Comparison of ENCODE assay signal across 8 mouse cellular contexts in the genomic region with DNA sequence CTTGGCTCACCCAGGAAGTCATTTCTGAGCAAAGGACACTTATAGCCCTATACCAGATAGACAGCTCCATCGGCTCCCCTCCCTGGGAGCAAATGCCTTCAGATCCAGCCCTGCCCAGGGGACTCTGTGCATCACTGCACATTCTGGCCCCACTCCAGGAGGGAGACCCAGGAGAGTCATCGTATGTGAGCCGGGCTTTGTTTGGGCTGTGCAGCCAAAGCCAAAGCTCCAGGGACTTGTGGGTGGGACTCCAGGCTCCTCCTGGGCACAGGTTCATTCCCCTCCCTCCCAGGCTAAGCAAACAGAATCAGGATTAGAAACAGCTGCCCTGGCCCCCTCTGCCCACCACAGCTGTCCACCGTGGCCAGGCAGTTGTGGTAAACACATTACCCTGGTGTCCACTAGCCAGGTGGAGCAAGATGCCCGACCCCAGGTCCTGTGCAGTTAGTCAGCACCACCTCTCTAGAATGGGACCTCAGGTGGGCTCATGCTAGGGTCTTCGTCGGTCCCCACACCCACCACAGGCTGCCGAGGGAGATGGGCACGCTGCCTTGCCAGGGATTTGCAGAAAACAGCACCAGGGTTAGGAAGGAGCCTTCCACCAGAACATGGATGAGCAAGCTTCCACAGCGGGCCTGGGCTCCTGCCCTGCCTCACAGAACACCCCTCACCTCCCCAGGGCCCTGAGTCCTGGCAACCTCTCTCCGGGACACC. TPM values are rescaled to one million over a fixed set of nuclear protein-coding genes. Genes with fewer than 3 reads are reported as not detected.
DNase-seq lines count a peak whose midpoint lies in the region; ATAC-seq and TF ChIP-seq lines count a peak whose summit lies in the region.

No protein-coding gene starts in this region.

- peaks cover 47% of the 10 kb centered on the region for H3K27me3 ChIP-seq in kidney, embryonic 15.5 days
- H3K27me3 ChIP-seq in forebrain, embryonic 15.5 days = no peaks in the 10 kb centered on the region
- H3K27me3 ChIP-seq in intestine, embryonic 16.5 days (replicated peaks; ENCODE audit: control insufficient read depth, insufficient read depth, low read length) = peaks cover 28% of the 10 kb centered on the region

- 44% methylated on average over 11 of the region's 11 CpGs for WGBS in kidney, embryonic 15.5 days
- 33% methylated on average over 11 of the region's 11 CpGs for WGBS in forebrain, embryonic 15.5 days
- 37% methylated on average over 11 of the region's 11 CpGs for WGBS in intestine, embryonic 16.5 days
- WGBS in olfactory bulb, adult 2 months = 9% methylated on average over 11 of the region's 11 CpGs

- no peaks in the 10 kb centered on the region for H3K36me3 ChIP-seq in kidney, embryonic 15.5 days
- no peaks in the 10 kb centered on the region for H3K36me3 ChIP-seq in forebrain, embryonic 15.5 days
- H3K36me3 ChIP-seq in intestine, embryonic 16.5 days (ENCODE audit: control insufficient read depth, insufficient read depth, low read length) = no peaks in the 10 kb centered on the region

- TF ChIP-seq POLR2A in olfactory bulb, adult 2 months (IDR thresholded peaks at IDR 0.05; ENCODE audit: insufficient read depth, low read depth, low read length) = no peak

- DNase-seq in kidney, adult 9 months = no peak
- peak; percentile 78 for DNase-seq in brain, adult 2 months (ENCODE audit: low read depth, low spot score)
- DNase-seq in thymus, postnatal 10 days (ENCODE audit: low spot score in 2 of 2) = no peak
- DNase-seq in adrenal gland, postnatal 25 days = no peak

- H3K4me3 ChIP-seq in kidney, embryonic 15.5 days (replicated peaks) = peak overlapping the region; percentile 60
- peak overlapping the region; percentile 59 for H3K4me3 ChIP-seq in forebrain, embryonic 15.5 days
- H3K4me3 ChIP-seq in intestine, embryonic 16.5 days (ENCODE audit: low read length) = peak overlapping the region; percentile 62
- peak overlapping the region; percentile 63 for H3K4me3 ChIP-seq in olfactory bulb, adult 2 months (ENCODE audit: insufficient read depth, low read depth, low read length)

- no peak overlapping the region for H3K9ac ChIP-seq in kidney, embryonic 15.5 days
- peak overlapping the region; percentile 74 for H3K9ac ChIP-seq in forebrain, embryonic 15.5 days (replicated peaks)
- H3K9ac ChIP-seq in intestine, embryonic 16.5 days (ENCODE audit: low read depth, low read length) = peak overlapping the region; percentile 64

- no peak for TF ChIP-seq CTCF in olfactory bulb, adult 2 months (IDR thresholded peaks at IDR 0.05; ENCODE audit: insufficient read depth, low read depth, low read length)

- peak overlapping the region; percentile 99 for H3K4me2 ChIP-seq in kidney, embryonic 15.5 days
- peak overlapping the region; percentile 92 for H3K4me2 ChIP-seq in forebrain, embryonic 15.5 days (replicated peaks)
- peak overlapping the region; percentile 96 for H3K4me2 ChIP-seq in intestine, embryonic 16.5 days (ENCODE audit: low read depth, low read length)

- peaks cover 49% of the 10 kb centered on the region for H3K4me1 ChIP-seq in kidney, embryonic 15.5 days
- H3K4me1 ChIP-seq in forebrain, embryonic 15.5 days = peaks cover 53% of the 10 kb centered on the region
- H3K4me1 ChIP-seq in intestine, embryonic 16.5 days (ENCODE audit: control insufficient read depth, insufficient read depth, low read length) = peaks cover 35% of the 10 kb centered on the region
- peaks cover 58% of the 10 kb centered on the region for H3K4me1 ChIP-seq in olfactory bulb, adult 2 months (ENCODE audit: control insufficient read depth, insufficient read depth, low read length)

- H3K9me3 ChIP-seq in kidney, embryonic 15.5 days (replicated peaks) = no peaks in the 10 kb centered on the region
- H3K9me3 ChIP-seq in forebrain, embryonic 15.5 days = no peaks in the 10 kb centered on the region
- no peaks in the 10 kb centered on the region for H3K9me3 ChIP-seq in intestine, embryonic 16.5 days (ENCODE audit: control insufficient read depth, low read length)

- 0 out of 2 replicates have a peak, but pooled peaks have one; percentile 23 for ATAC-seq in kidney, embryonic 15.5 days (replicated peaks; ENCODE audit: low FRiP score)
- ATAC-seq in forebrain, embryonic 15.5 days (replicated peaks) = peak; percentile 23
- no peak for ATAC-seq in intestine, embryonic 16.5 days

- peak overlapping the region; percentile 63 for H3K27ac ChIP-seq in kidney, embryonic 15.5 days
- peak overlapping the region; percentile 83 for H3K27ac ChIP-seq in forebrain, embryonic 15.5 days (replicated peaks)
- H3K27ac ChIP-seq in intestine, embryonic 16.5 days (ENCODE audit: low read length) = 0 out of 2 replicates have a peak overlapping the region, but pooled peaks have one; percentile 1
- peak overlapping the region; percentile 95 for H3K27ac ChIP-seq in olfactory bulb, adult 2 months (ENCODE audit: insufficient read depth, low read depth, low read length)

RNA-seq across cellular contexts. Expression of a gene that starts 1.0 kb away (rescaled TPM):
- polyA plus RNA-seq in kidney, embryonic 15.5 days (2015; fragmentation: Nextera tagmentation; extraction: Ambion mirVana) = 2.4 and 3.2 TPM in 2 replicates
- 21.9 and 22.5 TPM in 2 replicates for polyA plus RNA-seq in forebrain, embryonic 15.5 days (2015; fragmentation: Nextera tagmentation; extraction: Ambion mirVana)
- 1.7 and 2.3 TPM in 2 replicates for polyA plus RNA-seq in intestine, embryonic 16.5 days (2015; fragmentation: Nextera tagmentation; extraction: Ambion mirVana)
- polyA plus RNA-seq in olfactory bulb, adult 2 months (2012; ENCODE audit: insufficient read depth, insufficient read length, low replicate concordance, missing spikeins) = not detected in 2 replicates
- total RNA-seq in adrenal gland, postnatal 25 days (2021) = 11.8 and 15.5 TPM in 2 replicates

RNA-seq across cellular contexts. Expression of a gene that starts 40.6 kb away (rescaled TPM):
- polyA plus RNA-seq in kidney, embryonic 15.5 days (2015; fragmentation: Nextera tagmentation; extraction: Ambion mirVana) = 23.7 and 27.7 TPM in 2 replicates
- polyA plus RNA-seq in forebrain, embryonic 15.5 days (2015; fragmentation: Nextera tagmentation; extraction: Ambion mirVana) = 34.6 and 35.0 TPM in 2 replicates
- polyA plus RNA-seq in intestine, embryonic 16.5 days (2015; fragmentation: Nextera tagmentation; extraction: Ambion mirVana) = 12.0 and 12.2 TPM in 2 replicates
- not detected in 2 replicates for polyA plus RNA-seq in olfactory bulb, adult 2 months (2012; ENCODE audit: insufficient read depth, insufficient read length, low replicate concordance, missing spikeins)
- total RNA-seq in adrenal gland, postnatal 25 days (2021) = 194 and 411 TPM in 2 replicates

RNA-seq across cellular contexts. Expression of a gene that starts 52.5 kb away (rescaled TPM):
- polyA plus RNA-seq in kidney, embryonic 15.5 days (2015; fragmentation: Nextera tagmentation; extraction: Ambion mirVana) = 19.5 and 22.4 TPM in 2 replicates
- 18.7 and 21.9 TPM in 2 replicates for polyA plus RNA-seq in forebrain, embryonic 15.5 days (2015; fragmentation: Nextera tagmentation; extraction: Ambion mirVana)
- 21.1 and 22.5 TPM in 2 replicates for polyA plus RNA-seq in intestine, embryonic 16.5 days (2015; fragmentation: Nextera tagmentation; extraction: Ambion mirVana)
- not detected in 2 replicates for polyA plus RNA-seq in olfactory bulb, adult 2 months (2012; ENCODE audit: insufficient read depth, insufficient read length, low replicate concordance, missing spikeins)
- 17.1 and 18.1 TPM in 2 replicates for total RNA-seq in adrenal gland, postnatal 25 days (2021)

RNA-seq across cellular contexts. Expression of a gene that starts 52.7 kb away (rescaled TPM):
- 83.0 and 90.1 TPM in 2 replicates for polyA plus RNA-seq in kidney, embryonic 15.5 days (2015; fragmentation: Nextera tagmentation; extraction: Ambion mirVana)
- polyA plus RNA-seq in forebrain, embryonic 15.5 days (2015; fragmentation: Nextera tagmentation; extraction: Ambion mirVana) = 49.7 and 56.9 TPM in 2 replicates
- 113 and 119 TPM in 2 replicates for polyA plus RNA-seq in intestine, embryonic 16.5 days (2015; fragmentation: Nextera tagmentation; extraction: Ambion mirVana)
- polyA plus RNA-seq in olfactory bulb, adult 2 months (2012; ENCODE audit: insufficient read depth, insufficient read length, low replicate concordance, missing spikeins) = not detected in 2 replicates
- total RNA-seq in adrenal gland, postnatal 25 days (2021) = 57.7 and 60.1 TPM in 2 replicates

Comparison
In these comparisons a context has a peak if more than half of its experiments do, and no peak if none do; other contexts are left out.
1. H3K27ac ChIP-seq: peak in every context shown above with its lines; median percentile 95 in olfactory bulb, adult 2 months; 83 in forebrain, embryonic 15.5 days; 63 in kidney, embryonic 15.5 days; 1 in intestine, embryonic 16.5 days.
2. RNA of a gene that starts 52.5 kb away (polyA plus RNA-seq): 19.5 to 22.4 TPM in kidney, embryonic 15.5 days, 21.1 to 22.5 TPM in intestine, embryonic 16.5 days and 18.7 to 21.9 TPM in forebrain, embryonic 15.5 days; not detected in olfactory bulb, adult 2 months; every median in the first group is over 10 times any median in the second.
3. Peak in every context shown above with its lines, with median percentiles within 50 percentile points of each other: H3K4me2 ChIP-seq and H3K4me3 ChIP-seq.